Mouse (Mus musculus) urinary bladder, adult 18-20 months (tissue): Measurements from ENCODE around the gene Tlnrd1.
"Not testable (repeated sequence)": the region's sequence is repeated elsewhere in the genome, so short reads cannot be mapped to it uniquely, and the experiment has no call there.

ENCODE experiments used
- DNase-seq, 2 experiments: peaks; one replicate each; pipeline ENCODE4 v3.0.0; 2022; ENCODE audit warnings: low spot score in 2 of 2, mixed read lengths in 2 of 2

Gene Tlnrd1

DNA sequence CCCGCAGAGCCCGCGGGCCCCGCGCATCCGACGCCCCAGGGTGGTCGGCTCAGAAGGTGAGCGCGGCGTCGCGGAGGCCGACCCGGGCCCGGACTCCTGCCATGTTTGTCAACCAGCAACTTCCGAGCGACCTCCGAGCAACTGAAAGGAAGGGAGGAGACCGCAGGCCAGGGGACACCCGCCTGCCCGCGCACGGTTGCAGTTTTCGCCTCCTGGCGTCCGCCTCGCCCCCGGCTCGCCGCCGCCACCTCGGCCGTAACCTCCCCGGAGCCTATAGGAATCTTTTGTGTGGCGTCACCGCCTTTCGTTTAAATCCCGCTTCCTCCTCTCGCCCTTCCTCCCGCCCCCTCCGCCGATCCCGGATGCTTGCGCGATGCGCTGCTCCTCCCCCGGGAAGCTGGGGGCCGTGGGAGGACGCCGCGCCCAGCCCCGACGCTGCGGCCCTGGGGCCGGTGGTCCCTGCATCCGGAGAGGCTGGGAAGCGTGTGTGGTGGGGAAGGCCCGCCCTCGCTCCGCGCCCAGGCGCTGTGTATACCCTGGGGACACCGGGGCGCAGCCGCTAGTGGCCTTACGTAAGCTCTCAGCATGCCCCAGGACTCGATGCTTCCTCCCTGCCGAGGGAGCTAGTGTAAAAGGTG lies at the start of gene Tlnrd1, which contains the start of gene Mesd:
Gene Tlnrd1, minus strand, starts transcription at position 285 of the 638 bp plus-strand sequence.
Gene Mesd, plus strand, starts transcription at position 446 of the 638 bp plus-strand sequence.
- DNase-seq = peak; percentile 86 to 89

- DNase-seq = no peak
Observed at GRCm38 (mm10) chr7:83921637-83922036, 37.5 kb upstream of the Tlnrd1 start.

GRCm38 (mm10) chr7:83920241-83920640 lies 36.1 kb upstream of the Tlnrd1 start:
- DNase-seq = no peak

- DNase-seq = peak; percentile 62 to 66
Observed at GRCm38 (mm10) chr7:83914566-83914965, 30.5 kb upstream of the Tlnrd1 start.

- DNase-seq = no peak
Observed at GRCm38 (mm10) chr7:83913995-83914394, 29.9 kb upstream of the Tlnrd1 start.

- no peak for DNase-seq
Observed at GRCm38 (mm10) chr7:83913405-83913932, 29.4 kb upstream of the Tlnrd1 start.

GRCm38 (mm10) chr7:83911909-83912308 lies 27.8 kb upstream of the Tlnrd1 start:
- DNase-seq = no peak

GRCm38 (mm10) chr7:83904831-83905230 lies 20.7 kb upstream of the Tlnrd1 start:
- DNase-seq = no peak

DNA sequence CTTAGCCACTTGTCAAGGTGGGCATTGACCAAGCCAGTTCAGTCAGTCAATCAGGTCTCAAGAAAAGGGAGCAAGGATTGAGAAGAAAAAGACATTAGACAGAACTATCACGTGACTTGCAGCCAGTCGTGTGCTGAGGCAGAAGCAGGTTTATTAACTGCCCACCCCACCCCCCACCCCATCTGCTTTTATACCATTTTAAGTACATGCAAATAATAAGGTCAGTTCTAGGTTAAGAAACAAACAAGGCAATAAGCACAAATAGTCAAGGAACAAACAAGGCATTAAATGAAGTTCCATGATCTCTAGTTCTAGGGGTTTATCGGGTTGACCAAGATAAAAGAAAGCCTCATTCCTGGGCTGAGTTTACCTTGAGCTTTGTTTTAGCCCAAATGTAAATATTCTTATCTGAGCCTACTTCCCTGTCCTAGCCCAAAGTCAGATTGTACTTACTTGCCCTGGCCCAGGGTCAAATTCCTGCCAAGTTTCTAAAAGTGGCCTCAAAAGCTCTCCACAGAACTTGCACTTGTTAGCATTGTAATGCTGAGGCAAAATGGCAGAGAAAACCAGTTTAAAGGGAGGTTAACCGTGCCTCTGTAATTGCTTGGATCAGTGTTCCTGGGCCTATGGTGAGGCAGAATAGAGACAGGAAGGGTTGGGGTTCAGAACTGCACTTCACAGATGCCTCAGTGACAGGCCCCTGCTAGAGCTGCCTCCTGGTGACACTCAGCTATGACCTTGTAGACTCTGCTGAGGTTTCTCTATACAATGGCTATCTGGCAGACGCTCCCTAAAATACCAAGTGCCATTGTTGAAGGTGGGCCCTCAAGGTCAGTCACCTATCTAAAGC lies 18.4 kb upstream of the Tlnrd1 start:
- no peak for DNase-seq

DNA sequence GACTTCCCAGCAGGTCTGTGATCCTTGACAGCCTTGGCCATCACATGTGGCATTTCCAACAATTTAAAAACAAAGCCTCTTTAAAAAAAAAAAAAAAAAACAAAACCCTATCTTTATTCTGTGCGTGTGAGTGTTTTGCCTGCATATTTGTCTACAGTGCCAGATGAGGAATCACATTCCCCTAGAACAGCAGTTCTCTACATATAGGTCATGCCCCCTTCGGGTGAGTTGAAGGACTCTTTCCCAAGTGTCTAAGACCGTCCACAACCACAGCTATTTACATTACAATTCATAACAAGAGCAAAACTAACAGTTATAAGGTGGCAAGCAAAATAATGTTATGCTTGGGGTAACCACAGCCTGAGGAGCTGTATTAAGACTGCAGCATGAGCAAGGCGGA lies 17.3 kb upstream of the Tlnrd1 start:
- DNase-seq = no peak

DNA sequence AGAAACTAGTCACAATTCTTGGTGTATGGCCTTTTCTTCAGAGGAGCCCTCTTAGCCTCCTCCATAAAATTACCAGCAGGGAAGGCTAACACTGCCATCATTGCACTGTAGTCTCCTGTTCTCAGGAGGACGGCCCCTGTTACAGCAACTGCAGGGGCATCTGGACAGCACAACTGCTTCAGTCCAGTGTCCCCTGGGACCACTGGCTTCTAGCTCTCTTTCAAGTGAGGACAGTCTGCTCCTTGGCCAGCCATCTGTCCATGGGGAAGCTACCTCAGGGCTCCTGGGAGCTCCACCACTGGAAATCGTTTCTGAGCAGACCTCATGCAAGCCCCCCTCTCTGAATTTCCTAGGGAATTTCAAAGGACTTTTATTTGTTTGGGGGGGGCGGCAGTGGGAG lies 16.4 kb upstream of the Tlnrd1 start:
- no peak for DNase-seq

DNA sequence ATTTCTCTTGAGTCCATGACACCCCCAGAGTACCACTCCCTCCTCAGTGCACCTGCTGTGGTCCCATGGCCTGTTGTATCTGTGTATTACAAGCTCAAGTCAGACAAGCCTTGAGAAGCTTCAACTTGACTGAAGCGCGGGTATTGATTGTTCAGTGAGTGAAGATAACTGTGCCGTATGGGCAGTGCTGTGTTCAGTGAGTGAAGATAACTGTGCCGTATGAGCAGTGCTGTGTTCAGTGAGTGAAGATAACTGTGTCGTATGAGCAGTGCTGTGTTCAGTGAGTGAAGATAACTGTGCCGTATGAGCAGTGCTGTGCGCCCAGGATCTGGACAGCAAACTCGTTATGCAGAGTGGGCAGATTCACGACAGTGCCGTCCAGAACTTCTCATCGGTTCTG lies 14.2 kb upstream of the Tlnrd1 start:
- DNase-seq = no peak

- no peak for DNase-seq
Observed at GRCm38 (mm10) chr7:83896077-83896740, 12.1 kb upstream of the Tlnrd1 start.

DNA sequence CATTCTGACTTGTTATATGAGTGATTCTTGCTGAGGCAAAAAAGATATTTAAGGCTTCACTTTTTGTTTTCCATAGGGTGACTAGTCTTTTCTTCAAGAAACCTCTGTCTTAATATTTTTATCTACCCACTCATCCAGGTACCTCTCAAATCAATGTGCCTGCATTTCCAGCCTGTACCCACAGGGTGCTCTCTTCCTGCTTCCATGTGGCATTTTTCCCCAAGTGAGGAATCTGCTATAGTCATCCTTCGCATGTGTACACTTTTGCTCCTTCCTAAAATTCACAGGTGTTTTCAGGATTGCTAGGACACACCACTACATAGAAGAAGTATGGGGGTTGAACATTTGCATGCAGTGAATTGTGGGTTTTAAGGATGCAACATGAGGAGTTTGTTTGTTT lies 10.2 kb upstream of the Tlnrd1 start:
- no peak for DNase-seq

DNA sequence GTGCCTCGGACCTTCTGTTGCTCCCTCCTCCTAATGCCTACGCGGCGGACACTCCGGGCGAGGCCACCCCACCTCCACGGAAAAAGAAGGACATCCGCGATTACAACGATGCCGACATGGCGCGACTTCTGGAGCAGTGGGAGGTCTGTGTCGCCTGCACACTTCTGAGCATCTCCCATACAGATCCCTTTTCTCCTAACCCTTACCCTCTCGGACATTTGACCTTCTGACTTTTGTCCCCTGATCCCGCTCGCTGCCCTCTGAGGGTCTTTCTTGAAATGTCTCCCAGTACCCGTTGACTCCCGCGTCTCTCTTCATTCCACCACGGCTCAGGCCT lies 8.2 kb upstream of the Tlnrd1 start:
- DNase-seq = no peak

GRCm38 (mm10) chr7:83891433-83892332 lies 7.6 kb upstream of the Tlnrd1 start:
- DNase-seq = peak; percentile 100

DNA sequence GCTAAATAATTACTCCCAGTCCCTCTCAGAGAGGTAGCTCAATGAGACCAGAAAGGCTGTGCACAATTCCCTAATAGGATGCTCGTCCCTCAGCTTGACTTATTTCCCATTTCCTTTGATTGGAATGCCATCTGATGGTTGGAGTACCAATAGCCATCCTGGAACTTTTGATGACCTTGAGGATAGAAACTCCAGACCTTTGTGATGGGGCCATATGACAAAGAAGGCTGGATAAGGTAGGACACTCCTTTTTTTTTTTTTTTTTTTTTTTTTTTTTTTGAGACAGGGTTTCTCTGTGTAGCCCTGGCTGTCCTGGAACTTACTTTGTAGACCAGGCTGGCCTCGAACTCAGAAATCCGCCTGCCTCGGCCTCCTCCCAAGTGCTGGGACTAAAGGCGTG lies 5.8 kb upstream of the Tlnrd1 start:
- not testable (repeated sequence) for DNase-seq

DNA sequence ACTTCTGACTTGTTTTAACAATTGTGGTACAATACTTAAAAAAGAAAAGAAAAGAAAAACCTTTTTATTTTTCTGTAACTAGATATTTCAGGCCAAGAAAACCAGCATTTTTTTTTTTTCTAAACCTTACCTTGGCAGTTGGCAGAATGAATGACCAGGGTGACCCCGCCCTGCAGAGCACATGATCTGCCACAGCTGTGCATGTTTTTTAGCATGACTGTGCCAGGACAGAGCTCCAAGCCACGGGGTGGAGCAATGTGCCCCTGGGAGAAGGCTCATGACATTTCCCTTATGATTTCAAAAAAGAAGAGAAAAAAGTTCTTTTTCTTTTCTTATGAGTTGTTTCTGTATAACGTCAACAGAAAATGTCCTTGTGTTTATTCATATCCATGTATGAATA lies 5.3 kb upstream of the Tlnrd1 start:
- DNase-seq = peak in 1 of 2 experiments; percentile 19

DNA sequence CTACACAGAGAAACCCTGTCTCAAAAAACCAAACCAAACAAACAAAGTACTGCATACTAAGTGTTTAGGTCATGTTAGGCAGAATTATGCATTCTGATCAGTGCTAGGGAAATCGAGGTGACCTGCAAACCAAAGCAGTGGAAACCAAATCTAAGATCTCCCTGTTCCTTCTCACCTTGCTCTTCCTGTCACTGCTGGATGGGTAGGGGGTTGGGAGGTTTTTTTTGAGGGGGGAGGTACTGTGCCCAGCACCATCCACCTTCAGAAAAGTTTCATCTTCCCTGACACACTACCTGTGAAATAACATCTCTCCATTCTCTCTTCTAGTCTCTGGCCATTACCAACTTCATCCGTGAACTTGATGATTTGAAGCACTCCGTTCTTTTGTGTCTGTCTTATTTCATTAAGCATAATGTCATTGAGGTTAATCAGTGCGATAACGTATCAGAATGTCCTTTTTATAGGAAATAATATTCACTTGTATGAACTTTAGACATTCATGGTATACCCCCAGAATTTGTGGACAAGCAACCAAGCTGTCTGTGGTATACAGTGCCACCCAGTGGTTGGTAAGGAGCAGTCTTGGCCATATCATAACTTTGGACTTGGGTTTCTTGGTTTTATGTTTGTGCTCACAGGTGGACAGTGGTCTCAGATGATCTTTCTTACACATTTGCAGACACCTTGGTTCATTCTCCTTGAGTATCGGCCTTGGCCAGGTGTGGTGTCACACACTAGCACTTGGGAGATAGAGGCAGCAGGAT lies 2.4 kb upstream of the Tlnrd1 start:
- no peak for DNase-seq

DNA sequence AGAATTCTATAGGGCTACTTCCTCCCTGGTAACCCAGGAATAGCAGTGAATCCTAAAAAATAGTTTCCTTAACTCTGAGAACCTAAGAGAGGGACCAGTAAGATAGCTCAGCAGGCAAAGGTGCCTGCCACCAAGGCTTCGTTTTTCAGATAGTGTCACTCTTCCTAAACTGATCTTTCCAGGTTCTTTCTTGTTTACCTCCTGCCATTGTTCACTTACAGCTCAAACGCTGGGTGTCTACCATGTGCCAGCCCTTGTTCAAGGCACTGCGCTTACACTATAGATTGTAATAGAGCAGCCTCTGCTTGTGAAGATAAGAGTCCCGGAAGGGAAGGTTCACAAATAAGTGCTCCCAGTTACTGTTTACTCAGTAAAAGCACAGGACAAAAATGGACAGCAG lies 1.7 kb upstream of the Tlnrd1 start:
- no peak for DNase-seq
